ENCODE assay signal across 35 mouse cellular contexts in the genomic region with DNA sequence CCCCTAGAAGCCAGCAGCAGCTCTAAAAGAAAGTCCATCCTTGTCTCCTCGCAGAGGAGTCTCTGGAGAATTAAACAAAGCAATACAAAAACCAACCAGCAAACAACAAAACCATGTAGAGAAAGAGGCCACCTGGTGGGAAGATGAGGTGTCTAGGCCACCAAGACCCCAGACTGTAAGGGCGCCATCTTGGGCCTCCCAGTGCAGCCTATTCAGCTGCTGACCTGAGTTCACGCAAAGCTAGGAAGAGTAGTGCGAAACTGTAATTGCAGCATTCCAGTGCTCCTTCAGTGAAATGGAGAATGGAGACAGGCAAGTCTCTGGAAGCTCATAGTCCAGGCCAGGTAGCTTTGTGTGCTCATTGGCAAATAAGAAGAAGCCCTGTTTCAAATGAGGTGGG. TPM values are rescaled to one million over a fixed set of nuclear protein-coding genes. Genes with fewer than 3 reads are reported as not detected.
"Had no signal": no experiment of that assay in that cellular context is flagged by ENCODE, and none has a peak within 500 bp of the region (broad histone marks: within the 10 kb centered on the region; RNA-seq: fewer than 3 reads in every experiment).

No protein-coding gene starts in this region.

- H3K27ac ChIP-seq: heart, adult 2 months; heart, embryonic 13.5 days; heart, embryonic 15.5 days; hindbrain, embryonic 10.5 days; hindbrain, embryonic 12.5 days; hindbrain, embryonic 13.5 days; hindbrain, postnatal 0 days; intestine, embryonic 15.5 days; kidney, embryonic 15.5 days; kidney, postnatal 0 days; layer of hippocampus, adult 2 months; left cerebral cortex, adult 2 months had no signal

- H3K4me2 ChIP-seq: heart, embryonic 11.5 days; heart, embryonic 12.5 days; heart, embryonic 13.5 days; heart, embryonic 15.5 days; hindbrain, embryonic 12.5 days; hindbrain, embryonic 13.5 days; hindbrain, embryonic 14.5 days; hindbrain, embryonic 15.5 days; intestine, embryonic 15.5 days; kidney, embryonic 15.5 days had no signal

- H3K4me1 ChIP-seq: intestine, embryonic 15.5 days had no signal

- H3K9ac ChIP-seq: heart, embryonic 12.5 days; heart, embryonic 13.5 days; heart, embryonic 15.5 days; hindbrain, embryonic 12.5 days; hindbrain, embryonic 13.5 days; hindbrain, embryonic 14.5 days; hindbrain, embryonic 15.5 days; intestine, embryonic 15.5 days; kidney, embryonic 15.5 days had no signal

- DNase-seq: heart, adult 2 months; heart, postnatal 14 days; heart, postnatal 36 days; heart, postnatal 4 days; kidney, adult 11 months; kidney, adult 18-20 months; kidney, adult 2 months; kidney, adult 8-10 months; kidney, adult 9 months; kidney, postnatal 10 days; kidney, postnatal 14 days; kidney, postnatal 25 days; kidney, postnatal 36 days; kidney, postnatal 4 days; layer of hippocampus, adult 9-11 months; layer of hippocampus, postnatal 36 days had no signal

- H3K9me3 ChIP-seq: heart, embryonic 12.5 days; heart, embryonic 13.5 days; heart, embryonic 15.5 days; hindbrain, embryonic 10.5 days; hindbrain, embryonic 12.5 days; hindbrain, embryonic 13.5 days; hindbrain, embryonic 15.5 days; intestine, embryonic 15.5 days; kidney, embryonic 15.5 days had no signal

- ATAC-seq: hindbrain, embryonic 16.5 days; hindbrain, postnatal 0 days; inflammation-experienced regulatory T-cells, adult 6 months; intestine, embryonic 15.5 days; intestine, embryonic 16.5 days had no signal

- H3K4me3 ChIP-seq: heart, adult 2 months; heart, embryonic 12.5 days; heart, embryonic 13.5 days; heart, embryonic 15.5 days; hindbrain, embryonic 10.5 days; hindbrain, embryonic 12.5 days; hindbrain, embryonic 13.5 days; hindbrain, embryonic 15.5 days; intestine, embryonic 15.5 days; kidney, embryonic 15.5 days; layer of hippocampus, adult 2 months; left cerebral cortex, adult 2 months had no signal

- H3K36me3 ChIP-seq: heart, embryonic 12.5 days; heart, embryonic 13.5 days; heart, embryonic 15.5 days; hindbrain, embryonic 10.5 days; hindbrain, embryonic 12.5 days; hindbrain, embryonic 13.5 days; hindbrain, embryonic 15.5 days; intestine, embryonic 15.5 days; kidney, embryonic 15.5 days had no signal

- H3K27me3 ChIP-seq: hindbrain, embryonic 13.5 days; hindbrain, embryonic 15.5 days; intestine, embryonic 15.5 days had no signal

RNA-seq across cellular contexts. Expression of a gene that starts 47.2 kb away (rescaled TPM):
- total RNA-seq: hematopoietic stem cell, adult 5-6 weeks had no signal
- polyA plus RNA-seq: heart, embryonic 13.5 days; inflammation-experienced regulatory T-cells, adult 6 months had no signal
